Mouse (Mus musculus) limb, embryonic 13.5 days (tissue): ENCODE measurements around the gene Igfbp3. TPM values are rescaled to one million over a fixed set of nuclear protein-coding genes. Genes with fewer than 3 reads are reported as not detected.

Experiments used
- ATAC-seq: fragments of 200-750 bp; cut with Nextera tagmentation; 2 replicates; pipeline ENCODE4 v1.8.0; 2017; ENCODE audit warnings: low read depth, moderate number of reproducible peaks, moderate TSS enrichment; ENCODE audit not compliant: low FRiP score
- H3K27ac ChIP-seq: fragments of 300-500 bp; sonication (generic); 2 replicates; pipeline ENCODE4 v1.5.1; 2015; ENCODE audit warnings: inconsistent platforms, mild to moderate bottlenecking, moderate library complexity
- H3K27me3 ChIP-seq: fragments of 300-500 bp; sonication (generic); 2 replicates; pipeline ENCODE4 v1.6.1; 2015; ENCODE audit warnings: mild to moderate bottlenecking, inconsistent platforms
- H3K36me3 ChIP-seq: fragments of 300-500 bp; sonication (generic); 2 replicates; pipeline ENCODE4 v1.6.1; 2015; ENCODE audit warnings: inconsistent platforms, mild to moderate bottlenecking, moderate library complexity
- H3K4me1 ChIP-seq: fragments of 300-500 bp; sonication (generic); 2 replicates; pipeline ENCODE4 v1.6.1; 2015; ENCODE audit warnings: inconsistent platforms
- H3K4me2 ChIP-seq: fragments of 300-500 bp; sonication (generic); replicated peaks from 2 replicates; pipeline ENCODE4 v1.6.1; 2015; ENCODE audit warnings: inconsistent platforms, mild to moderate bottlenecking, moderate library complexity
- H3K4me3 ChIP-seq: fragments of 300-500 bp; sonication (generic); 2 replicates; pipeline ENCODE4 v1.5.1; 2015; ENCODE audit warnings: moderate library complexity, mild to moderate bottlenecking, inconsistent platforms
- H3K9ac ChIP-seq: fragments of 300-500 bp; sonication (generic); 2 replicates; pipeline ENCODE4 v1.6.1; 2015; ENCODE audit warnings: mild to moderate bottlenecking, inconsistent platforms
- H3K9me3 ChIP-seq: fragments of 300-500 bp; sonication (generic); 2 replicates; pipeline ENCODE4 v1.6.1; 2016; ENCODE audit warnings: inconsistent platforms
- WGBS: fragments of 180-500 bp; shearing (Covaris S2); methylation state at CpG from one replicate; pipeline ENCODE4 v1.1.7; 2015; 5-methylcytosine and 5-hydroxymethylcytosine counted together
- polyA plus RNA-seq: library from polyadenylated mRNA; unstranded; fragments of >200 nt; fragmentation: Nextera tagmentation; extraction: Ambion mirVana; gene quantifications from 2 replicates; pipeline ENCODE4 v1.2.1, GENCODE M21; 2015

Gene Igfbp3
- polyA plus RNA-seq, 1 experiment from 2014 or later, result 164 TPM

DNA sequence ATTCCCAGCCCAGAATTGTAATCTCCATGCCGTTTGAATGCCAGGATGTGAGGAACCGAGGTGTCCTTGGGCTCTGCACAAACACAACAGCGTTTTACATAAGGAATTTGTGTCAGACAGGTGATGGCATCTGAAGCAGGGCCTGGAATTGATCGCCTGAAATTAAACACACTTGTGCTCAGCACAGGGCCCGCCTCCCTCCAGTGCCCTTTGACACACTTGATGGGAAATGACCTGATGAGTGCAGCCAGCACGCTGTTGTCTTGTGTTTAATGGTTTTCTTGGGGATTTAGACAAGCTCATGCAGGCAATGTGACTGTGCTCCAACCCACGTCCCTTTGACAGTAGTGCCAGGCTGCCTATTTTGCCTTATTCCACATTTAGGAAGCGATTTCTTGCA lies 26.3 kb downstream of the Igfbp3 start:
- no peaks in the 10 kb centered on the region for H3K9me3 ChIP-seq
- no peak for ATAC-seq
- H3K4me1 ChIP-seq, result no peaks in the 10 kb centered on the region; the same call in 1 of the 2 replicates
- 41% methylated on average over 8 of the region's 8 CpGs for WGBS
- no peak overlapping the region for H3K9ac ChIP-seq
- H3K36me3 ChIP-seq, result no peaks in the 10 kb centered on the region
- H3K27me3 ChIP-seq, result no peaks in the 10 kb centered on the region
- no peak overlapping the region for H3K4me3 ChIP-seq
- no peak overlapping the region for H3K4me2 ChIP-seq
- no peak overlapping the region for H3K27ac ChIP-seq

DNA sequence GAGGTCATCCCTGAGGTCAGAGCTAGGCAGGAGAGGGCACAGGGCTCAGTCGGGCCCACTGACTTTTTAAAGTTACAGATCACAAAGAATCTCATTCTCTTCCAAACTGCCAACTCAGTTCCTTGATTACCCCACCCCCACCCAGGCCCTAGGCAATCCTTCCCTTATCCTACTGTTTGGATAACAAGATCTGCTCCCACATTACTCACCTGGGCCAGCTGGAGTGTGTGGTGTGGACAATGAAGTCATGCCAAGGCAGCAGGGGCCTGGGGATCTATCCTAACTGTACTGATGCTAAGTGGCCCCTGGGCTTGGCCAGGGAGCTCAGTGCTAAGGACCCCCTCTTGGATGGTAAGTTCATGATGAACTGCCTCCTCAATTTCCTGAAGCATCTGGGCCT lies 29.3 kb downstream of the Igfbp3 start:
- Histone ChIP-seq H3K4me2 (no peak overlapping the region), H3K27me3 (no peaks in the 10 kb centered on the region), H3K9ac (no peak overlapping the region), H3K36me3 (no peaks in the 10 kb centered on the region), H3K9me3 (no peaks in the 10 kb centered on the region), H3K4me3 (no peak overlapping the region), H3K4me1 (no peaks in the 10 kb centered on the region), H3K27ac (no peak overlapping the region)
- ATAC-seq, result no peak
- WGBS, result 37% methylated on average over 1 of the region's 1 CpGs

DNA sequence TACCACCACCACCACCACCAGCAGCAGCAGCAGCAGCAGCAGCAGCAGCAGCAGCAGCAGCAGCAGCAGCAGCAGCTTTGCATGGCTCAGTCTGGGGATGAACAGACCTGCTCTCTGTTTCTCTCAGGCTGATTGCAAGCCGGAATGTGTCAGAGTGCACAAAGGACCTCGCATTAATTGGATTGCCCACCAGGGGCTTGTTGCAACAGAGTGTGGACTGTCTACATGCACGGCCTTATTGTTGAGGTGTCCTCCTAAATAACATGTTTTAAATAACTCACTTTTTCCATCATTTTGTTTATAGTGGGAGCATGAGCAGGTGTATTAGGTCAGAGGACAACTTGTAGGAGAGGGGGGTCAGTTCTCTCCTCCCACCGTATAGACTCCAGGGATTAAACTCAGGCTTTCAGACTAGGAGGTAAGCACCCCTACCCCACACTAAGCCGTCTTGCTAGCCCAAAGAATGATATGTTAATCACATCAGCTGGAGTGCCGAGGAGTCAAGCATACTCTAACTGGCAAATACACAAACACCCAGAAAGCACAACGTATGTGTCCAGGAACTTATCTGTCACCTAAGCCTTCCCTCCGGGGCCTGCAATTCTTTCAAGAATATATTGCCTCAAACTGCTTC lies 31.2 kb downstream of the Igfbp3 start:
- ATAC-seq, result no peak
- H3K4me3 ChIP-seq, result no peak overlapping the region
- no peaks in the 10 kb centered on the region for H3K9me3 ChIP-seq
- no peak overlapping the region for H3K4me2 ChIP-seq
- WGBS, result 52% methylated on average over 8 of the region's 8 CpGs
- no peaks in the 10 kb centered on the region for H3K27me3 ChIP-seq
- H3K27ac ChIP-seq, result no peak overlapping the region
- no peaks in the 10 kb centered on the region for H3K4me1 ChIP-seq
- no peak overlapping the region for H3K9ac ChIP-seq
- no peaks in the 10 kb centered on the region for H3K36me3 ChIP-seq

DNA sequence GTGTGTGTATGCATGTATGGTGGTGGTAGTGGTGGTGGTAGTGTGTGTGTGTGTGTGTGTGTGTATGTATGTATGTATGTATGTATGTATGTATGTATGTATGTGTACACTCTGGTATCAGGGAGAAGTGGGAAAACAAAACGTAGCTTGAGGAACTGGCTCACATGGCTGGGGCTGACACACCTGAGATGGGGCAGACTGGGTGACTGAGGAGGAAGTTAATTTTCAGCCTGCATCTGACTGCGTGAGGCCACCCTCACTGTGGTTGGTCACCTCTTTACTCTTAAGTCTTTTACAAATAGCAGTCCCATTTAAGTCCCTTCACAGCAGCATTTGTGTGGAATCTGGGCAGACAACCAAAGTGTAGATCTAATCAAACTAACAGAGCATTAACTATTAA lies 34.4 kb downstream of the Igfbp3 start:
- no peaks in the 10 kb centered on the region for H3K27me3 ChIP-seq
- H3K9me3 ChIP-seq, result no peaks in the 10 kb centered on the region
- no peak for ATAC-seq
- no peaks in the 10 kb centered on the region for H3K4me1 ChIP-seq
- H3K27ac ChIP-seq, result no peak overlapping the region
- H3K9ac ChIP-seq, result no peak overlapping the region
- WGBS, result 84% methylated on average over 2 of the region's 2 CpGs
- no peak overlapping the region for H3K4me2 ChIP-seq
- no peaks in the 10 kb centered on the region for H3K36me3 ChIP-seq
- H3K4me3 ChIP-seq, result no peak overlapping the region

DNA sequence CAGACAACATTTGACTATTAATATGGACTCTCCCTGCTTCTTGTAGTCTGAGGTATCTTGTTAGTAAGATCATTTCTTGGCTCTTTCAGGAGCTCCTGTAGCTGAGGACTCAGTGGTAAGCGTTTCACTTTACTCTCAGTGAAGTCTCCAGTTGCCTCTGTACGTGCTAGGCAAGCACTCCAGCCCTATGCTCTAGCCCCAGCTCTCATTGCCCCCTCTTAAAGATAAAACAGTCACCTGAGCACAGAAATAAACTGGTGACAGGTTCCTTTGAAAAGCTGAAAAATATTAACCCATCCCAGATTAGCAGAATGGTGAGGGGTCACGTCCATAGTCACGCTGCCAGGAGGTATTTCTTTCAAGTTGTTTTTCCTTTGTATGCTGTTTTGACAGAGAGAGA lies 35.0 kb downstream of the Igfbp3 start:
- no peaks in the 10 kb centered on the region for H3K27me3 ChIP-seq
- H3K27ac ChIP-seq, result no peak overlapping the region
- H3K4me2 ChIP-seq, result no peak overlapping the region
- no peak overlapping the region for H3K9ac ChIP-seq
- H3K36me3 ChIP-seq, result no peaks in the 10 kb centered on the region
- no peak for ATAC-seq
- no peaks in the 10 kb centered on the region for H3K9me3 ChIP-seq
- 74% methylated on average over 4 of the region's 4 CpGs for WGBS
- no peaks in the 10 kb centered on the region for H3K4me1 ChIP-seq
- no peak overlapping the region for H3K4me3 ChIP-seq

DNA sequence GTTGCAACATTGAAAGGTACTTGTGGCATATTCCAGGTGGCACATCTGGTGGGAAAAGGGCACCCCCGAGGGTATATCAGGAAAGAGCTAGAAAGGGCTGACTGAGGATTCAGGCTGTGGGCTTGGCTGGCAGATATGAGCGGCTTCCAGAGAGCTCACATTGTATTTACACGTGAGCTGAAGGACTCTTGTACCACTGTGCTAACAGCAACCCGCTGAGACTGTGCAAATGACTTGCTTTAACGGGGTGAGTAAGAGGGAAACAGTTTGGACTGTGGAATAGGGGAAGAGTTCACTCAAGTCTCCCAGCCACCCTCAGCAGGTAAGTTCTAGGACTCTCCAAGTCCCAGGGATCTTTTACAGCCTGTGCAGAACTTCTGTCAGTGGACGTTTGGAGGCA lies 40.1 kb downstream of the Igfbp3 start:
- no peak overlapping the region for H3K9ac ChIP-seq
- no peak overlapping the region for H3K27ac ChIP-seq
- no peak overlapping the region for H3K4me3 ChIP-seq
- H3K4me1 ChIP-seq, result no peaks in the 10 kb centered on the region
- no peaks in the 10 kb centered on the region for H3K27me3 ChIP-seq
- ATAC-seq, result no peak
- WGBS, result 73% methylated on average over 6 of the region's 6 CpGs
- no peaks in the 10 kb centered on the region for H3K36me3 ChIP-seq
- no peaks in the 10 kb centered on the region for H3K9me3 ChIP-seq
- no peak overlapping the region for H3K4me2 ChIP-seq

DNA sequence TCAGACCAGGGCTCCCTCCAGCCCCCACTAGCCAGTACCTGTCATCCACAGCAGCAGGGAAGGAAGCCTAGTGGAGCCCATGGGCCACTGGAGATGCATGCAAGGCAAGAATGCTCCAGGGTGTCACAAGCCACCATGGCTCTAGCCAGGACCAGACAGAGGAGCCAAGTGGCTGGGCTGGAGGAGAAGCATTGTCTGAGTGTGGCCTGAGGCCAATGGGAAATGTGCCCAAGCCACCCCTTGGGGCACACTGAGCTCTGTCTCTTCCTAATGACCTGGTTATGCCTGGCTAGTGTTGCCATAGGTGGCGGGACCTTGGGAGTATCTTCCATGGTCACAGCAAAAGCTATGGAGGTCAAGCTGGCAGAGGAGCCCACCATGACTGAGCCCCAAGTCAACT lies 44.1 kb downstream of the Igfbp3 start:
- Histone ChIP-seq H3K9me3 (no peaks in the 10 kb centered on the region), H3K4me1 (no peaks in the 10 kb centered on the region), H3K9ac (no peak overlapping the region), H3K4me2 (no peak overlapping the region), H3K4me3 (no peak overlapping the region), H3K27me3 (no peaks in the 10 kb centered on the region), H3K27ac (no peak overlapping the region), H3K36me3 (no peaks in the 10 kb centered on the region)
- no peak for ATAC-seq
- WGBS, result 92% methylated on average over 1 of the region's 1 CpGs

DNA sequence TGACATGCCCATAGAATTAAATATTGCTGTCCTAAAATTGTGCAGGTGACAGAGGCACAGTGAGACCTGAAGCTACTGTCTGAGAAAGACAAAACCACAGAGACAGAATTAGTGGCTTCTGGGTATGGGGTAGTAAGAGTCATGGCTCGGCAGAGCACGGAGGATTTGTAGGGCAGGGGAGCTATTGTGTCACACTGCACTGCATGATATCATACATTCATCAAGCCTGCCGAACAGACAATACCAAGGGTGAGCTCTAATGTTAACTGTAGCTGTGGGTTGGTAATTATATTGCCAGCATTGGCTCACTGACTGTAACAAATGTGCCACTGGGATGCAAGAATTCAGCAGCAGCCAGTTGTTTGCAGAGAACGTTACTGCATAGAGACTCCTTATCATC lies 49.3 kb downstream of the Igfbp3 start:
- no peak overlapping the region for H3K27ac ChIP-seq
- H3K27me3 ChIP-seq, result no peaks in the 10 kb centered on the region
- H3K36me3 ChIP-seq, result no peaks in the 10 kb centered on the region
- H3K4me3 ChIP-seq, result no peak overlapping the region
- ATAC-seq, result no peak
- no peak overlapping the region for H3K4me2 ChIP-seq
- H3K9me3 ChIP-seq, result no peaks in the 10 kb centered on the region
- H3K4me1 ChIP-seq, result peaks cover 19% of the 10 kb centered on the region
- H3K9ac ChIP-seq, result no peak overlapping the region
- WGBS, result 83% methylated on average over 4 of the region's 4 CpGs

DNA sequence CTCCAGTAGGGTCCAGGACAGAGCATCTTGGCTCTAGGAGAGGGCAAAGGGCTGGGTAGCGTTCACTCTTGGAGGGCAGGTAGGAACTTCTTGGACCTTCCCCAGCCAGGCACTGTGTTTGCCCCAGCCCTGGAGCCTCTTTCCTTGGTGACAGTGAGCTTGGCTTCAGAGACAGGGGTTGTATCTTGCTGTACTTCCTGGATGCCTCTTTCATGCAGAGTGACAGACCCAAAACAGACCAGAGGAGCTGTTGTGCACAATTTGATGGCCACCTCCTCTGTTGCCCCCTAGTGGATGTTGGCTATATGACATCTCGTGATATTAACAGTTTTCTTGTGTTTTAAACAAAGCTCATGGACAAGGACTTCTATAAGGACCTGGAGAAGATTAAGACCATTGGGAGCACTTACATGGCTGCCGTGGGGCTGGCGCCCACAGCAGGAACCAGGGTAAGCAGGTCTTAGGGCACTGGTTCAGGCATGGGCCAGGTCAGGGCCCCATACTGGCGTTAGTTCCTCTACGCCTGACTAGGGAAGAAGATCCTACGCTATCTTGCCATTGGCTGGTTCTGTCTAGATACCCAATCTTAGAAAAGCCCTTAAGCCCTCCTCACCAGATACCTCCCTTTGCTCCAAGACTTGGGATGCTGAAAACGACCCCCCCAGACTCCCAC lies 52.1 kb downstream of the Igfbp3 start:
- ATAC-seq, result 0 out of 2 replicates have a peak, but pooled peaks have one; percentile 45
- no peaks in the 10 kb centered on the region for H3K27me3 ChIP-seq
- 76% methylated on average over 8 of the region's 8 CpGs for WGBS
- H3K9me3 ChIP-seq, result no peaks in the 10 kb centered on the region
- peak overlapping the region; percentile 52; the same call in 1 of the 2 replicates for H3K27ac ChIP-seq
- H3K9ac ChIP-seq, result no peak overlapping the region
- H3K4me2 ChIP-seq, result no peak overlapping the region
- peaks cover 24% of the 10 kb centered on the region for H3K4me1 ChIP-seq
- H3K4me3 ChIP-seq, result no peak overlapping the region
- no peaks in the 10 kb centered on the region for H3K36me3 ChIP-seq

DNA sequence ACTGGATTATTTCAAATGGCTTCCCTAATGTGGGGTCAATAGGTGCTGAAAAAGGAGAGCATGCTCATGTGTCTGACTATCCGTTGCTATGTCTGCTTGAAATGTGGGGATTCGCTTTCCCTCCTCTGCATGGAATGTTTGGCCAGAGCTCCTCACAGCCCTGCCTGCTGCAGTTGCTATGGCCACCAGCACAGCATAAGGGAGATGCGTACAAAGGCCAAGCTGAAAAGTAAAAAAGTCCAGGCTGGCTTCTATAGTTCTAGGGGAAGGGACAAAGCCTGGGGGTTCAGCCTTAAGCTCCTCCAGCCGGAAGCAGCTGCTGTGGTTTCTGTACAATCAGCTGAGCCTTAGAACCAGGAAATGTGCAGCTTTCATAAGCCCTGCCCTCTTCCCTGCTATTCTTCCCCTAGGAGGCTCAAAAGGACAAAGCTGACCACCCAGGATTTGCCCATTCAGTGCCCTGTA lies 53.1 kb downstream of the Igfbp3 start:
- Histone ChIP-seq H3K27ac (peak overlapping the region; percentile 52), H3K36me3 (no peaks in the 10 kb centered on the region), H3K4me1 (peaks cover 24% of the 10 kb centered on the region), H3K27me3 (no peaks in the 10 kb centered on the region), H3K9me3 (no peaks in the 10 kb centered on the region), H3K9ac (no peak overlapping the region), H3K4me3 (no peak overlapping the region), H3K4me2 (no peak overlapping the region)
- peak; percentile 68 for ATAC-seq
- WGBS, result 69% methylated on average over 4 of the region's 4 CpGs

DNA sequence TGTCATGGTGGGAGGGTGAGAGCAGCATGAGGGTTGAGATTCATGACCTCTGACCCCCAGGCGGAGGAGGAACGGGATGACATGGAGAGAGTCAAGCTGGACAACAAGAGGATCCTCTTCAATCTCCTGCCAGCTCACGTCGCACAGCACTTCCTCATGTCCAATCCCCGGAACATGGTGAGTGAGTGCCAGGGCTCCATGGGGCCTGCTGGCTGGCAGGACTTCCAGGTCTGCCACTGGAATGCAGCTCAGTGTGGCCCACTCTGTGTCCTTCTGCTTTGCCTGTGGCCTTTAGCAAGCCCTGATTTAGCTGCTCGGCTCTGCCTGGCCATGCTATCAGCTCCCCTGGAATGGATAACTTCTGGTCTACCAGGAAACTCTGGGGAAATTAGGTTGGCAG lies 53.6 kb downstream of the Igfbp3 start:
- no peak overlapping the region for H3K4me2 ChIP-seq
- no peak overlapping the region for H3K4me3 ChIP-seq
- no peak overlapping the region for H3K9ac ChIP-seq
- WGBS, result 83% methylated on average over 6 of the region's 6 CpGs
- no peak for ATAC-seq
- H3K9me3 ChIP-seq, result no peaks in the 10 kb centered on the region
- no peaks in the 10 kb centered on the region for H3K27me3 ChIP-seq
- peak overlapping the region; percentile 44; the same call in 1 of the 2 replicates for H3K27ac ChIP-seq
- peaks cover 24% of the 10 kb centered on the region for H3K4me1 ChIP-seq
- H3K36me3 ChIP-seq, result no peaks in the 10 kb centered on the region

DNA sequence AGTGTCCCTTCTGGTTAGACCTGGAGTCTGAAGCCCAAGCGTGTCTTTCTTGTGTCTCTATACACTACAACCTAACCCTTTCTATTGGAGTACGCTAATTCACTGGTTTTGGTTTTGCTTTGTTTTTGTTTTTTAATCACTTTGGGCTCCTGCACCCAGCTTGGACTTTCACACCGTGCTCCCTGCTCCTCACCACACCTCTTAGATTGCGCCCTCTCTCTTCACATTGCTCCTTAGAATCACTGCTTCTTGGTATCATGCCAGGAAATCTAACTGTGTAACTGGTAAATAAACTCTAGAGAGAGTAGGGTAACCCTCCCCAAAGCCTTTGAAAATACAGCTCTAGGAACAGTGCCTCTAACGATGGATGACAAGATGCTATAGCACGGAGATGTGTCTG lies 55.5 kb downstream of the Igfbp3 start:
- H3K4me1 ChIP-seq, result peaks cover 24% of the 10 kb centered on the region
- WGBS, result 87% methylated on average over 6 of the region's 6 CpGs
- H3K4me2 ChIP-seq, result no peak overlapping the region
- ATAC-seq, result no peak
- H3K27me3 ChIP-seq, result no peaks in the 10 kb centered on the region
- H3K36me3 ChIP-seq, result no peaks in the 10 kb centered on the region
- H3K27ac ChIP-seq, result no peak overlapping the region
- no peak overlapping the region for H3K4me3 ChIP-seq
- H3K9me3 ChIP-seq, result no peaks in the 10 kb centered on the region
- no peak overlapping the region for H3K9ac ChIP-seq

DNA sequence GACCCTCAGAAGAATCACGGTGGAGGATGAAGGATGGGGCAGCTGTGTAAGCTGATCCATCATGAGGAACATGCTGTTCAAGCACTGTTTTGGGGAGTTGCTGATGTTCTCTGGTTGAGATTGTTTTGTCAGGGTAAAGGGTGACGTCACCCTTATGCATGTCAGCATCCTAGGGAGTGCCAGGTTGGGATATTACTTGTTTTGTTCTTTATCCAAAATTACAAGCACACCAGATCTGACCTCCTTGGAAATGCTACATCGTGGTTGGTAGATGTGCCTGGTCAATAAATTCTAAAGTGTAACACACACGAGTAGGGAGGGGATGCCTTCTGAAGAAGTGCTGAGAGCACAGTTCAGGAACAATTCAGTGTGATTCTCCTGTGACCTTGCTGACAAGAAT lies 57.3 kb downstream of the Igfbp3 start:
- H3K27me3 ChIP-seq, result no peaks in the 10 kb centered on the region
- no peak overlapping the region for H3K4me3 ChIP-seq
- 68% methylated on average over 4 of the region's 4 CpGs for WGBS
- peaks cover 24% of the 10 kb centered on the region for H3K4me1 ChIP-seq
- H3K9ac ChIP-seq, result no peak overlapping the region
- H3K27ac ChIP-seq, result no peak overlapping the region
- no peaks in the 10 kb centered on the region for H3K9me3 ChIP-seq
- no peak for ATAC-seq
- no peak overlapping the region for H3K4me2 ChIP-seq
- H3K36me3 ChIP-seq, result no peaks in the 10 kb centered on the region
